Mouse (Mus musculus): ENCODE data around the gene Iqcd.

- TF ChIP-seq CTCF (conservative IDR thresholded peaks at IDR 0.05; ENCODE audit: insufficient read depth, insufficient read length, low read depth, low read length) (no peak), POLR2A (IDR thresholded peaks at IDR 0.05; ENCODE audit: low read depth, low read length) (no peak)
These were observed 40.5 kb upstream of the Iqcd start for GRCm38 (mm10) chr5:120548236-120548850.
